Mouse (Mus musculus) spleen, postnatal 4 days (tissue): ENCODE measurements at regions not wholly inside any gene's neighbourhood (a gene's known extent, or its start where the extent isn't known, plus 50 kb on each side); places are given as distances from the start of the nearest gene placed in this dataset.

ENCODE experiments used
- DNase-seq, 2 experiments: peaks; one replicate each; pipeline ENCODE4 v3.0.0; 2022; ENCODE audit warnings: low spot score in 2 of 2

DNA sequence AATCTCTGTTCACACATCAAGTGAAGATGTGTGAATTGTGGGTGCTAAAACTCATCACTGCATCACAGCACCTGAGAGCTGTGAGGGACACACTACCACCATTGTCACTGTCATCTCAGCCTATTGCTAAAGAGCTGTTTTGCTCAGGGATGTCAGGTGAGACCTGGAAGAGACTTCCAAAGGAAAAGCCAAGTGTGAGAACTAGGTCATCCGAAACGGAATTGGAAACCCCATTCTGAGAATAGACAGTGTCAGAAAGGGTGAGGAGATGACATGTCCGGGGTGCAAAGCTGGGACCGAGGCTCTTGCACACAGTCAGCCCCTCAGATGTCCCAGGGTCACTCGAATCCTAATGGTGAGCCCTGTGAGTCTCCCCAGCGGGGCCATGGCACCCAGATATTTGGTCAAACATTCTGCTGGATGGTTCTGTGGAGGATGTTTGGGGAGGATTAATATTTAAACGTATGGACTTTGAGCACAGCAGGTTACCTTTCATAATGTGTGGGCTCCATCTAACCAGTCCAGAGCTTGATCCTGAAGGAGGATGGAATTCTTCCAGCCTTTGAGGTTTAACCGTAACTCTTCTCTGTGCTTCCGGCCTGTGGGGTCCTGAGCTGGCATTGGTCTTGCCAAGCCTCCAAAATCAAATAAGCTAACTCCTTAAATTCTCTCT lies 150.3 kb downstream of the Rpl14 start:
- no peak for DNase-seq

DNA sequence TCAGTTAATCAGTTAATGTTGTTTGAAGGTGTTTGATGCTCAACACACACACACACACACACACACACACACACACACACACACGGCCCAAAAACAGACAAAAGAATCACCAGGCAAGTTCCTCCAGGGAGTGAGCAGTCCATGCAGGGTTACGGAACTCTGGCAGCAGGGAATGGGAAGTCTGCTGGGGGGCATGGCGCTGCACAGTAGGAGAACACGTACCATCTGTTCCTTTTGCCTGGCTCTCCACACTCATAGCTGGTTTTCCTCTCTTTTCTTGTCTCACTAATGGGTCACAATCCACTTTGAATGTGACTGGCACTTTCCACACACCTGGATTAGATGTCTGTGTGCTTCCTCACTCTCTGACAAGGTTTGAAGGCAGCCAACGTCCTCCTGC lies 151.8 kb downstream of the Rpl14 start:
- DNase-seq: no peak

- no peak for DNase-seq
These were observed 160.8 kb downstream of the Rpl14 start for GRCm38 (mm10) chr9:120731952-120732622.

- no peak for DNase-seq
These were observed 161.5 kb downstream of the Rpl14 start for GRCm38 (mm10) chr9:120732650-120733293.

DNA sequence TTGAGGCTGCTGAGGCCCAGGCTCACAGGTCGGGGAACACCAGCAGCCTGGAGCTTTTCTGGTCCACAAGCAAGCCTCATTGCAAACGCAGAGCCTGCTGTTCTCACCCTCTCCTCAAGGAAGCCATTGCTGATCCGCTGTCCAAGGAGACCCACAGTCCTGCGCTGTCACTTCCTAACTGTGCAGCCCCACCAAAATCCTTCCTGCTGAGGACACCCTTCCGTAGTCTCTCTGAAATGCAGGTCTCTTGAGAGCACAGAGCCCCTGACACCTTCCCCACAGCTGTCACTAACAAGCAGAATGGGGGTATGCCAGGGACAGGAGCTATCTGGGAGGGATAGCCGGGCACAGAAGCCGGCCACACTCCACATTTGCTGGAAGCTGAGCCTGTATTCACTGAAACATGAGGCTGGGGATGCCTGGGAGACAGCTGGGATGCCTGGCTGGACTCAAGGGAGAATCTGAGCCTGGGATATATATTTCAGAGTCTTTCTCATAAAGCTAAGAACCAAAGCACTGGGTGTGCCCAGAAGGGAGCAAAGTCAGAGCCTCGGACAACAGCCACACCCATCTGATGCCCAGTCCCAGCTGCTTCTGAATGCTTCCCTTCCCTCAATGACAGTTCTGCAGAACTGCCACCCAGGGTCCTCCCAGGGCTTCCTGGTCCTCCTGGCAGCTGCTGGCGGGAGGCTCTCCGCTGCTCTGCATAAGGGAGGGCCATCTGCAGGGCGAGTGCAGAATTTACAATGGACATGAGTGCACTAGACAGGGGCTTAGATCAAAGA lies 162.6 kb downstream of the Rpl14 start:
- DNase-seq: no peak

DNA sequence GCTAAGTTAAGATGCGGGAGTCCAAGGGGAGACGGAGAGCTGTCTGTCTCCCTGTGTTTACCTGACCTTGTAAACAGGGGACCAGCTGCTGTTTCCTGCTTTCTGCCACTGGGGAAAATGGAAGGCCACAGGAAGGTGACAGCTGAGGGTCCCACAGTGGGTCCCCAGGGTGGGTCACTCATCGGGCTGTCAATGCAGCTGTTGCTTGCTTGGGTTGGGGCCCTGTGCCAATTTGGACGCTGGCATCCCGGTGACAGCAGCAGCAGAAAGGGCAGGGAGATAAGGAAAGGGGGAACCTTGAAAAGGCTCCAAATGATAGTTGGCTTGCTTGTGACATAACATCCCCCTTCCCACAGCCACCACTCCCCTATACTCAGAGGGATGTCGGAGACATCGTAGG lies 164.0 kb downstream of the Rpl14 start:
- DNase-seq: no peak

DNA sequence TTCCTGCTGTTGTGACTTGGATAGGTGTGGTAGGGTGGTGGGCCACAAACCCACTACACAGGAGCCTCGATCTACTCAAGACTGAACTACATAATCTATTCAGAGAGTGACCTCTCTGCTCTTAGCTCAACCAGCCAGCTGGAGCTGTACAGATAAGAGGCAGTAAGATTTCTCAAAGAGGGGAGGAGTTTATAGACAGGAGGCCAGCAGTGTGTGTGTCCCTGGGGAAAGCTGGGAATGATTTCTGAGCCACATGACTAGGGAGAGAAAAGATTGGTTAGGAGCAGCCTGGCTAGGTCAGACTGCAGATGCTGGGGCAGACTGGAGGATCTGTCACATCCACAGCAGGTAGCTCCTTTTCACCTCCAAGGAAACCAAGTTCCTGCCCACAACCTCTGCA lies 166.7 kb downstream of the Rpl14 start:
- no peak for DNase-seq

DNA sequence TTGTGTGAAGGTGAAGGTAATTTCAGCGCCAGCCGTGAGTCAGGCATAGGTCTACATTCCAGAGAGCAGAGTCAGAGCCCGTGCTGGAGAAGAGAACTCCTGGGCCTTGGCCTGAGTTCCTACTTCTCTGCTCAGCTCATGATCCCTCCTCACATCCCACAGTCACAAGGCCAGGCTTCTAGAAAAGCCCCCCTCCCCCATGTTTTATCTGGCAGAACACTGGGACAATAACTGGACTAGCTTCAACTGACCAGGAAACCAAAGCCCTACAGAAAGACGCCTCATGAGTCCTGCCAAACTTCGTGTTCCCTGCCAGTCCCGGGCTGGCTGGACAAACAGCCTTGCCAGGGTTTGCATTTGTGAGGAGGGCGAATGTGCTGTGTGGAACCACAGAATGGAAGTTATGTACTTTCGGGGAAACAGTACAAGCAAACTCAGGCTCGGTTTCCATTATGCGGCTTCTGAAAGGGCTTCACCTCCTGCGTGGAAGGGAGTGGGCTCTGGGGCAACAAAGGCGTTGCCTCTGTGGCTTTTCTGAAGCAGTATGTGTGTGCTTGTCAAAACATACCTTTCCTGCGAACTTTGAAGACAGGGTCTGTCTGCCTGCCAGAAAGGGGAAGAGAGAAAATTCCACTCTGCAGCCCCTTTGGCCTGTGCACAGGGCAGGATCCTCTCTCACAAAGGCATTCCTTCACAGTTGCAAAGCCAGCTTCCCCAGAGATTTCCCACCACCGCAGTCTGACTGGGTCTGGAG lies 168.1 kb downstream of the Rpl14 start:
- DNase-seq: no peak

DNA sequence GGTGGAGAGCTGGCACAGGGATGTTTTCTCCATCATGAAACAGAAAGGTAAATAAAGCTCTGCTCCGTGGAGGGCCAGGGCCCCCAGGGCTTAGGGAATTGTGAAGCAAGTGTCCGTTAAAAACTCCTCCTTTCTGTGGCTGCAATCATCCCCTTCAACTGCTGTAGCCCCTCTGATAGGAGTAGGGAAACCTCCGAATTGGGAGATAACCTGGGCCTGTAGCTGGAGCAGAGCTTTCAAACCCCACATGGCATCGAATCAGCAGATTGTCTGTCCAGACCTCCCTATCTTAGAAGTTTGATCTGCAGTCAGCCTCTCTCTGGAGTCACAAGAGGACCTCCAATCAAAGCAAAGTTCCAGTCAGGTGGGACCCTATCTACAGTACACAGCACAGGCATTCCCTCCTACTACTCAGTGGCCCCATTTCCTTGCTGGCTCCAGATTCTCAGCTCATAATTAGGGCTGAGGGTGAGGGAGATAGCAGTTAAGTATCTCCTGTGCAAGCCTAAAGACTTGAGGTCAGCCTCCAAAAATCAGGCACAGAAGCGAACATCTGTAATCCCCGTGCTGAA lies 168.8 kb downstream of the Rpl14 start:
- no peak for DNase-seq

DNA sequence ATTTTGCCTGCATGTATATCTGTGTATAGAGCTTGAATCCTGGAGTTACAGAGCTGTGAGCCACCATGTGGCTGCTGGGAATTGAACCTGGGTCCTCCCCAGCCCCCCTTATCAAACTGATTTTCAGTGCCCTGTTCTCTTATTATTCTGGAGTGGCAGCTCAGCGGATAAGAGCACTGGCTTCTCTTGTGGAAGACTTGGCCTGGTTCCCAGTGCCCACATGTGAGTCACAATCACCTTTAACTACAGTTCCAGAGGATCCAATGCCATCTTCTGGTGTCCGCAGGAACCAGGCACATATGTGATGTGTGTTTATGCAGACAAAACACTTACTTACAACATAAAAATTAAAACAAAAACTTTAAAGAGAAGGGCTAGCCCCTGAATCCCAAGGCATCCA lies 170.3 kb downstream of the Rpl14 start:
- DNase-seq: no peak

DNA sequence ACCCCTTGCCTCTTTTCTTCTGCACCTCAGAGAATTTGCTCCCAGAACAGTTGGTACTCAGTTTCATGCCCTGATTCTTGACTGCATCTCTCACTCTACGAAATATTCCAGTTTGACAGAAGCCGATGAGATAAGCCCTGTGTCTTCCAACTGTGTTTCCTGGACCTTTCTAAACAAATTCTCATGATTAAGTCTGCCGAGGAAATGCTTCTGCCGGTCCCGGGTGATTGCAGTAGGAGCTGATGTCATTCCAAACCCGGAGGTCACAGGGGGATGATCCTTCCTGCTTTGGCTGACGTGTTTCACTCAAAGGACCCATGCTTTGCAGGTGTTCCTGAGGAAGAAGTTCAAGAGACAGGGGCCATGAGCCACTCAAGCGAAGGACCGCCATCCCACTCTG lies 172.2 kb downstream of the Rpl14 start:
- DNase-seq: no peak

DNA sequence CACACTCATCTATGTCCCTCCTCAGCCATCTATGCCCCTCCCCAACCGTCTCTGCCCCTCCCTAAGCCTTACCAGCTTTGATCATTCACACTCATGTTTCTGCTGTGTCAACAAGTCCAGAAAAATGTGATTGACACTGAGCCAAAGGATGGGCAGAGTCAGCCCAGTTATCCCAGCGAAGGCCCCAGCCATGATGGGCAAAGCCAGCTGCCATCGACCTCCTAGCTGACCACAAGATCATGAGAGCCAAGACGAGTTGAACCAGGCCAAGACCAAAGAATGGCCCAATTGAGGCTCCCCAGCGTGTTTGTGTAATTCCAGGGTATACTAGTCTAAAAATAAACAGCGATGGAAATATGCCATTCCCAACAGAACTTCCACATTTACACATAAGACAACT lies 174.4 kb downstream of the Rpl14 start:
- no peak for DNase-seq

- no peak for DNase-seq
These were observed 178.2 kb upstream of the Ctnnb1 start for GRCm38 (mm10) chr9:120750820-120751219.

- DNase-seq: no peak
These were observed 177.1 kb upstream of the Ctnnb1 start for GRCm38 (mm10) chr9:120751686-120752484.

DNA sequence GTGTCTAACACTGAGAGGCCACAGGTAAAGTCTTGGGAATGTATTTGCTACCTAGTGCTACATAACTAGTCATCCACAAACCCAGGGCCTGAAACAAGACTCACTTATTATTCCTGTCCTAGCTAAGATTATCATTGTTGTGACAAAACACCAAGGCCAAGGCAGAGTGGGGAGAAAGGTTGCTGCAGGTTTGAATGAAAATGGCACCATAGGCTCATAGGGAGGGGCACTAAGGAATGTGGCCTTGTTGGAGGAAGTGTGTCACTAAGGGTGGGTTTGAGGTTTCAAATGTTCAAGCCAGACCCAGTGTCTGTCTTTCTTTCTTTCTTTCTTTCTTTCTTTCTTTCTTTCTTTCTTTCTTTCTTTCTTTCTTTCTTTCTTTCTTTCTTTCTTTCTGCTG lies 174.9 kb upstream of the Ctnnb1 start:
- DNase-seq: no peak

GRCm38 (mm10) chr9:120755486-120755885 lies 173.5 kb upstream of the Ctnnb1 start:
- no peak for DNase-seq

GRCm38 (mm10) chr9:120758003-120758402 lies 171.0 kb upstream of the Ctnnb1 start:
- DNase-seq: no peak

GRCm38 (mm10) chr9:120758632-120759031 lies 170.4 kb upstream of the Ctnnb1 start:
- DNase-seq: no peak

- DNase-seq: no peak
These were observed 169.2 kb upstream of the Ctnnb1 start for GRCm38 (mm10) chr9:120759771-120760170.

GRCm38 (mm10) chr9:120763802-120764201 lies 165.2 kb upstream of the Ctnnb1 start:
- DNase-seq: no peak
